Mouse (Mus musculus): ENCODE results near the gene Epha1.
A peak's percentile ranks its signal among the peaks of the same experiment; 100 is the strongest.

The Epha1 gene

GRCm38 (mm10) chr6:42354076-42355019 lies 18.7 kb downstream of the Epha1 start:
- no peak for DNase-seq (ENCODE audit: low spot score in 2 of 2)

GRCm38 (mm10) chr6:42353180-42353579 lies 19.9 kb downstream of the Epha1 start:
- DNase-seq (ENCODE audit: low spot score in 2 of 2), result no peak

GRCm38 (mm10) chr6:42352486-42352846 lies 20.6 kb downstream of the Epha1 start:
- no peak for DNase-seq (ENCODE audit: low spot score in 2 of 2)

- no peak for DNase-seq (ENCODE audit: low spot score in 2 of 2)
Observed at GRCm38 (mm10) chr6:42351776-42352485, 21.1 kb downstream of the Epha1 start.

GRCm38 (mm10) chr6:42350968-42351775 lies 21.9 kb downstream of the Epha1 start:
- no peak for DNase-seq (ENCODE audit: low spot score in 2 of 2)

GRCm38 (mm10) chr6:42350021-42350967 lies 22.8 kb downstream of the Epha1 start:
- peak; percentile 72 to 77 for DNase-seq (ENCODE audit: low spot score in 2 of 2)

GRCm38 (mm10) chr6:42349426-42350020 lies 23.5 kb downstream of the Epha1 start, which contains the start of gene Zyx:
Zyx (plus strand) TSS chr6:42349630.
- peak; percentile 76 to 80 for DNase-seq (ENCODE audit: low spot score in 2 of 2)

GRCm38 (mm10) chr6:42349006-42349425 lies 24.1 kb downstream of the Epha1 start:
- DNase-seq (ENCODE audit: low spot score in 2 of 2), result peak in 1 of 2 experiments; percentile 67

- no peak for DNase-seq (ENCODE audit: low spot score in 2 of 2)
Observed at GRCm38 (mm10) chr6:42348281-42349005, 24.6 kb downstream of the Epha1 start.

- DNase-seq (ENCODE audit: low spot score in 2 of 2), result no peak
Observed at GRCm38 (mm10) chr6:42344255-42344654, 28.8 kb downstream of the Epha1 start.

GRCm38 (mm10) chr6:42343361-42344120 lies 29.5 kb downstream of the Epha1 start:
- DNase-seq (ENCODE audit: low spot score in 2 of 2), result no peak

GRCm38 (mm10) chr6:42342171-42342570 lies 30.9 kb downstream of the Epha1 start:
- DNase-seq (ENCODE audit: low spot score in 2 of 2), result no peak

GRCm38 (mm10) chr6:42339981-42340380 lies 33.1 kb downstream of the Epha1 start:
- no peak for DNase-seq (ENCODE audit: low spot score in 2 of 2)

- no peak for DNase-seq (ENCODE audit: low spot score in 2 of 2)
Observed at GRCm38 (mm10) chr6:42339189-42339588, 33.9 kb downstream of the Epha1 start.

- no peak for DNase-seq (ENCODE audit: low spot score in 2 of 2)
Observed at GRCm38 (mm10) chr6:42330946-42331345, 42.1 kb downstream of the Epha1 start.

- DNase-seq (ENCODE audit: low spot score in 2 of 2), result no peak
Observed at GRCm38 (mm10) chr6:42330216-42330615, 42.9 kb downstream of the Epha1 start.

GRCm38 (mm10) chr6:42328757-42329156 lies 44.3 kb downstream of the Epha1 start:
- no peak for DNase-seq (ENCODE audit: low spot score in 2 of 2)

- DNase-seq (ENCODE audit: low spot score in 2 of 2), result no peak
Observed at GRCm38 (mm10) chr6:42326509-42326908, 46.6 kb downstream of the Epha1 start.

GRCm38 (mm10) chr6:42325268-42325609 lies 47.8 kb downstream of the Epha1 start:
- DNase-seq (ENCODE audit: low spot score in 2 of 2), result peak; percentile 66 to 82

Measured in frontal cortex, postnatal 14 days (tissue).